Mouse (Mus musculus) embryo, embryonic 11 days (tissue): ENCODE results near the gene Ldlrad3.

ENCODE experiments used
- DNase-seq: peaks from one replicate; pipeline ENCODE4 v3.0.0-alpha.2; 2015

Ldlrad3 gene

DNA sequence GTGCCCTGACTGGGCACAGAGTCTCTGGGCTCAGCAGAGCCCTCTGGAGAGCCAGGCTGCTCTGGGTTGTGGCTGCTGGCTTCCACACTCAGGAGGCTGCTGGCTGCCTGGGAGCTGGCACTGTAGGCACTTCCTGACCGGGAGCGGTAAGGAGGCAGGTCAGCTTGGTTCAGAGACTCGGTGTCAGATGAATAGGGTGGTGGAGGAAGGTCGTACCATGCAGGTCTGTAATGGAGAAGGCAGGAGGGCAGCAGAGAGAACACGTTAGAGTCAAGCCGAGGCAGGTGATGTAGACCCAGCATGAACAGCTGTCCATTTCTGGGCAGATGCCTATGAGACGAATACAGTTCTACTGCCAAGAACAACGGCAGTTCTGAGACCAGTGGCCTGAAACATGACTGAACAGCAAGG lies 233.2 kb downstream of the Ldlrad3 start:
- no peak for DNase-seq

DNA sequence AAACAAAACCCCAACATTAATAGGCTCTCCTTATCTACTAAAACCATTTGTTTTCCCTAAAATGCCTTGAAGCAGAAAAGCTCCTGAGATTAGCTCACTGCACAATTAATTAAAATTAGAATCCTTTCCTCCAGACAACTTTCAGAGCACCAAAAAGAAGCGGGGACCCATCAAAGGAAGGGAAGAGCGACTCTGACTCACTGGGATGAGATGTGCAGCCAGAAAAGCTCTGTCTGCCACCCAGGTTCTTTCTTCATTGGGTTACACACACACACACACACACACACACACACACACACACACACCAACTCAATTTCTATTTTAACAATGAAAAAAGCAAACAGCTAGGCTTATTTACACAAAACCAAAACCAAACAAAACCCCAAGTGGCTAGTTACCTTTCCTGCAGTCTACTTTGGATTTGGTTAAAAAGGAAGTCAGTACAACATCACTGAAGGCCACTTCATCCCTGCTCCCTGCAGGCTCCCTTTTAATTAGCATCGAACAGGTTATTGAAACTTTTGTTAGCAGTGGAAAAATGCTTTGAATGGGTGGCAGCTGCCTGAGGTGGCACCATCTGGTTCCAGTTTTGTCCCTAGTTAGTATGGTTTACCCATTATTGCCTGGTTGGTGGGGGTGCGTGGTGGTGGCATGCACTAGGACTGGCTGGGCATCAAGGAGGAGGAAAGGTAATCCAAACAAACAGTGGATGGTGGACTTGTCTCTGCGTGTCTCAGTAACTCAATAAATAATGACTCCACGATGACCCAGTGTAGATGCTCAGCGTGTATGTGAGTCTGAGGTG lies 235.3 kb downstream of the Ldlrad3 start:
- DNase-seq: no peak

GRCm38 (mm10) chr2:101935006-101935405 lies 251.2 kb downstream of the Ldlrad3 start:
- no peak for DNase-seq

- DNase-seq: no peak
Observed at GRCm38 (mm10) chr2:101933301-101933700, 252.9 kb downstream of the Ldlrad3 start.

GRCm38 (mm10) chr2:101932169-101932936 lies 253.8 kb downstream of the Ldlrad3 start:
- no peak for DNase-seq

DNA sequence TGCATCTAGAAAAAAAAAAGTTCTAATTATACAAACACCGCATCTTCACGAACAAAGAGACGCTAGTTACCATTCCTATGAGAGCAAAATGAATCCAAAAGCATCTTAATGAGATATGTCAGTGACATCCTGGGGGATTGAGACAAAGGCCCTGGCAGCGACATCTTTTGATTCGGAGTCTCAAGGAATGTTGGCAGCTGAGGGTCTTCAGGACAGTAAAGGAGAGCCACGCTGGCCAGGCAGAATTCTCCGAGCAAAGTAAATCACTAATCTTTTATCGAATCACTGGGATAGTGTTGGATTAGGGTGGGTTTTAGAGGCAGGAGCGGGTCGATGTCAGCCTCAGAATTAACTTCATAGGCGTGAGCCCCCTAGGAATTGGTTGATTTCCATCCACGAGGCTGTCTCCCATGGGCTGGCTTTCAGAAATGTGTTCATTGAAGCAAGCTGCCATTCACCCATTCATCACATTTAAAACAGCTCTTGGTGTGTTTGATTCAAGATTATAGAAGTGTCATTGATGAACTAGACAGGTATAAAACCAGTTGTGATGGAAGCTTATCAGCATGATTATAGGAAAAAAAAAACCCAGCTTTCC lies 260.5 kb downstream of the Ldlrad3 start:
- no peak for DNase-seq

- DNase-seq: no peak
Observed at GRCm38 (mm10) chr2:101925183-101925582, 261.0 kb downstream of the Ldlrad3 start.

- no peak for DNase-seq
Observed at GRCm38 (mm10) chr2:101923181-101923580, 263.0 kb downstream of the Ldlrad3 start.

DNA sequence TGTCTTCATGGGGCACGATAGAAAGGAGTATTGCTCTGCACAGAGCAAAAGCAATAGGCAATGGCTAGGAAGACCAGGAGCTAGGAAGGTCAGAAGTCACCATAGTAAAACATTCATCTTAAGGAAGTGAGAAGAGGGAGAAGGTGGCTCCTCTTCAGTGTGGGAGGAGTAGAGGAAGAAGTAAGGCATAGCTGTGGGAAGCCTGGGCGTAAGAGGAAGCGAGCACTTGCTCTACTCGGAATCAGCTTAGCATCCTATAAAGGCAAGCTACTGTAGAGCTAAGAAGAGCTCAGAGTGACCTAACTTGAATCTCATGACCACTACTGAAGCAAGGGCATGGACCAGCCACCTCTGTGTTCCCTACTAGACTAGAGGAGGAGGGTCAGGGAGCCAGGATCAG lies 263.9 kb downstream of the Ldlrad3 start:
- DNase-seq: no peak

DNA sequence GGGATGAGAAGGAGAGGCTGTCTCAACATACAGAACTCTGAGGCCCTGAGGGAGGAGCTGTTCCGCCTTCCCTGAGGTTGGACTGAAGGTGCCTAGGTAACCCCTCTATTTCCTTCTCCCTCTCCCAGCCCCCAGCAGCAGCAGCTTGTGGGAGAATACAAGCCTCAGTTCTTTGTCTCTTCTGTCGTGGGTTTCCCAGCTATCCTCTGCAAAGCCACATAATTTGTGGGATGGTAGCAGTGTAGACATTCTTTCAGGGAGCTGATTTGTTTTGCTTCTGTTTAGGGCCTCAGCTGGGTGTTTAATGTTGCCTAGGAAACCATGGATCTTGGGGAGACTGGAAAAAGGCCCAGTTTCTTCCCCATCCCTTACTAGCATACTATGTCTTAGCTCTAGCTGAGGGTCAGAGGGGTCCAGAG lies 266.0 kb downstream of the Ldlrad3 start:
- no peak for DNase-seq

DNA sequence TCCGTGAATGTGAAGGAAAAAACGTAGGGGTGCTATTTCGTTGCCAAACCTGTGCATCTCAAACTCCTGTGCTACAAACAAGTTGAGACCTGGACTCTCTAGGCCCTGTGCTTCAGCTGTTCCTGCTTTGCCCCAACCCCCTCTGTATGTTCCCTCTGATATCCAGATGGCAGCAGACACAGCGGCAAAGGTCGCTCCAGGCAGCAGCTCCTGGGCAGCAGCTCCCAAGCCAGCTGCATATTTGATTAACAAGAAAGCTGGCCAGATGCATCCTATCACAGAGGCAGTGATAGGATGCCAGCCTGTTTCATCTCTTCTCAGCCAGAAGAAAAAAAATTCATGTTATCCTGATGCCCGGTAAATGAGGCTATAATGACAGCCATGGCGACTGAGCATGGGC lies 267.7 kb downstream of the Ldlrad3 start:
- peak; percentile 19 for DNase-seq

- DNase-seq: no peak
Observed at GRCm38 (mm10) chr2:101909326-101910080, 276.7 kb downstream of the Ldlrad3 start.

- DNase-seq: no peak
Observed at GRCm38 (mm10) chr2:101908773-101909172, 277.4 kb downstream of the Ldlrad3 start.

DNA sequence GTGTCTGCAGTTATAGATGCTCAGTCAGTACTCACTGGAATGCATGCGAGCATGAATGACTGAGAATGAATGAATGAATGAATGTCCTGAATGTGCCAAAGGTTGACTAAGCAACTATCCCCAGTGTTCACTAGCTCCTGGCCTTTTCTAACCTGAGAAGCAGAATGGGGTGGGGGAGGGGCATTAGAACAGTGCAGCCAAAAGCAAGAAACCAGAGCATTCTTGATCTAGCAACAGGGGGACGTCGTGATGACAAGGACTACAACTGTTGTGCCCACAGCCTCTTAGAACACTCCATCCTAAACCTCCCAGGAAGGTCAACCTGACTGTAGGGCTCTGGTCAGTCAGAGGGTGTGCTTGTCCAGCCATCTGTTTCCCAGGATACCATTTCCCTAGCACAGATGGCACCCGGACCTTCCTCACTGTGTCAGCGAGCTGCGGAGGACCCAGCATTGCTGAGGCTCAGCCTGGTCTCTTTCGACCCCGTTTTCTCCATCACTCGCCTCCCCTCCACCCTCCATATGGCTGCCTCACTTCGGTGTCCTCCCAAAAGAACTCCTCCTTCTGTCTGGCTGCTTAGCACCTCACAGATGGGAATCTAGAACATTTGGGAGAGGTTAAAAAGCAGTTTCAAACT lies 278.7 kb downstream of the Ldlrad3 start:
- DNase-seq: no peak

- DNase-seq: no peak
Observed at GRCm38 (mm10) chr2:101906379-101906690, 279.9 kb downstream of the Ldlrad3 start.

DNA sequence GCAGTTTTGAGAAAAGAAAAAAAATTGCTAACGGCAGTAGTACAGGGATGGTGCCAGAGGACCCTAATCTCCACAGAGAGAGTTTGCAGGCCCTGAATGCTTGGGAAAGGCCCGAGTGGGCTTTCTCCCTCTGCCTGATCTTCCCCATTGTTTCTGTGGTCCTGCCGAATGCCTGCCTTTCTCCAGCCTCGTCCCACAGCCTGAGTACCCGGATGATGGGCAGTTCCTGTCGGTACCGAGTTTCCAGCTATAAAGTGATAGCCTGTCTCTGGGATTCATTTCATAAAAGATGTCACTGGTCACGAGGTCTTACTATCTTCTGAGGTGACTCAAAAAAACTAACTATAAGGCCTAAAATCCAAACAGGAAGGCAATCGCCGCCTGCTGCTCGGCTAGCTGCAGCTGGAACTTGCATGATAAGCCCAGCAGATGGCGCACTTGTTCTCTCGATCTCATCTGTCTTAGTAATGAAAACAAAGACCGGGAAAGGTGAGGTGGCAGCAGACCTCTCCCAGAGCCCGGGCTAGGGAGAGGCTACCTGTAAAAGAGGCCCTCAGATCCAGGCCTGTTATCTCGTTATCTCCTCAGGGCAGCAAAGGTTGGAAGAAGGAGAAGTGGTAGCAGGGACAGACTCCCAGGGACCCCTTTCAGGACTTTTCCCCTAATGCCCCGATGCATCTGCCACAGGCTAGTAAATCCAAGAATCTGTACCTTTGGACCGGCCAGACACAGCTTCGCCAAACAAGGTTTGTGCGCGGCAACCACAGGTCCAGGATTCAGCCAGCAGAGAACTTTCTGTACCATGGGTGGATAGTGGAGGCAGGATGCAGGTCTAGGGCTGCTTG lies 280.4 kb downstream of the Ldlrad3 start:
- DNase-seq: peak; percentile 91

GRCm38 (mm10) chr2:101902196-101902595 lies 284.0 kb downstream of the Ldlrad3 start:
- DNase-seq: no peak
